Mouse (Mus musculus): ENCODE results near the gene Nt5dc3. TPM values are rescaled to one million over a fixed set of nuclear protein-coding genes. Genes with fewer than 3 reads are reported as not detected.

The Nt5dc3 gene
- polyA plus RNA-seq, 1 experiment from 2014 or later: 1.7 TPM

DNA sequence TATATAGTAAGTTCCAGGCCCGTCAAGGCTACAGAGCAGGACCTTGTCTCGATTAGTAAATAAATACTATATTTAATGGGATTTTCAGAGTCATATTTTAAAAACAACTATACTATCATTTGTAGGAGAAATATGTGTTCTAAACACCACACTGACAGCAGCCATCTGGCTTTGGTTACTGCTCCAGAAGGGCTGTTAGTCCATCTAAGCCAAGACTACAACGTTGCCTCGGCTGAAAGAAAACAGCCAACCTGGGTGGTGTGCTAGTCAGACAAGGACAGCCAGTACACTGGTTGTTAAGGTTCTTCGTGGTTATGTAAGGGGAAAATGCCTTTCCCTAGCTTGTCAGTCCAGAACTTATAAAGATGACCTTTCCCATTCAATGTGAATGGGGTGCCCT, 63.9 kb downstream of the Nt5dc3 start:
- Histone ChIP-seq H3K36me3 (ENCODE audit: control insufficient read depth, insufficient read depth, low read length) (no peaks in the 10 kb centered on the region), H3K27me3 (ENCODE audit: control insufficient read depth, insufficient read depth, low read length) (no peaks in the 10 kb centered on the region), H3K4me3 (ENCODE audit: low read depth, low read length) (no peak overlapping the region), H3K4me1 (ENCODE audit: control insufficient read depth, insufficient read depth, low read length) (no peaks in the 10 kb centered on the region), H3K9ac (ENCODE audit: low read length) (no peak overlapping the region), H3K4me2 (no peak overlapping the region), H3K27ac (ENCODE audit: low read depth, low read length) (no peak overlapping the region), H3K9me3 (ENCODE audit: control insufficient read depth, low read length) (no peaks in the 10 kb centered on the region)
- no peak for DNase-seq (ENCODE audit: low spot score, missing footprints)
- 94% methylated on average over 5 of the region's 5 CpGs for WGBS
- no peak for ATAC-seq (ENCODE audit: low FRiP score)

DNA sequence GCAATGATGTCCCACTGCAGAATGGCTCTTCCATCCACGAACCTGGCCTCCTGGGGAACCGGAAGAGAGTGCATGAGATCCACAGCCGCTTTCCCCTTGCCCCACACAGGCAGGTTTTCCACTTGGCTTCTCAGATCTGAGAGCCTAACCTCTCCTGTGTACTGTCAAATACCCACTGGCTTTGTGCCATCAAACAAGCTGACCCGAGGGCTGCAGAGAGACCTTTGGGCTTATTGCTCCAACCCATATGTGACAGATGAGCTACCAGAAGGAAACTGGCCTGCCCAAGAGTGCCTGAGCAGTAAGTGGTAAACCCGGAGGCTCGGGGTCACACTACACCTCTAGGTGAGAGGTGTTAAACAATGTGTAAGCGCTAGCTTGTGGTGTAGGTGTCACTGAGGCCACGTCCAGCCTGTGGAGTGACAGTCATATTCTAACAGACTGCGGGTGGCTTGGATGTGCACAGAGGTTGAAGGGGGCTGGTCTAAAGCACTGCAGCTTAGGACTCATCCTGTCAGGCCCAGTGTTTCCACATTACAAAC, 68.2 kb downstream of the Nt5dc3 start:
- Histone ChIP-seq H3K4me3 (ENCODE audit: low read depth, low read length) (no peak overlapping the region), H3K4me2 (no peak overlapping the region), H3K27ac (ENCODE audit: low read depth, low read length) (no peak overlapping the region), H3K9ac (ENCODE audit: low read length) (no peak overlapping the region), H3K36me3 (ENCODE audit: control insufficient read depth, insufficient read depth, low read length) (no peaks in the 10 kb centered on the region), H3K27me3 (ENCODE audit: control insufficient read depth, insufficient read depth, low read length) (no peaks in the 10 kb centered on the region), H3K9me3 (ENCODE audit: control insufficient read depth, low read length) (no peaks in the 10 kb centered on the region), H3K4me1 (ENCODE audit: control insufficient read depth, insufficient read depth, low read length) (no peaks in the 10 kb centered on the region)
- 86% methylated on average over 9 of the region's 9 CpGs for WGBS
- ATAC-seq (ENCODE audit: low FRiP score): no peak
- no peak for DNase-seq (ENCODE audit: low spot score, missing footprints)

DNA sequence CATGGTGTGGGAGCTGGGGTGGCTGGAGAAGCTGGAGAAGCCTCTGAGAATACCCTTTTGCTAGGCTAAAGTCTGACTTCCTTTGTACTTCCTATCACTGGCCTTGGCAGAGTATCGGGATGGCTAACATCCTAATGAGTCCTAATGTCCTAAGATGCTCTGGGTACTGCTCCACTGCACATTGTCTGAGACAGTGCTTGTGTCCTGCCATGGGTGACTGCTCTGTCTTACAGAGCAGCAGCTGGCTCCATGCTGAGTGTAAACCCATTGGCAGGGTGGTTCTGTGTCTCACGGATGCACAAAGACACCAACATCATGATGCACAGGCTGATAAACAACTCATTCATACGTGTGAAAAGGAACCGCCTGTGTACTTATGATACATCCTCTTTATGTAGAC, 70.3 kb downstream of the Nt5dc3 start:
- Histone ChIP-seq H3K36me3 (ENCODE audit: control insufficient read depth, insufficient read depth, low read length) (no peaks in the 10 kb centered on the region), H3K4me2 (no peak overlapping the region), H3K4me1 (ENCODE audit: control insufficient read depth, insufficient read depth, low read length) (no peaks in the 10 kb centered on the region), H3K9me3 (ENCODE audit: control insufficient read depth, low read length) (no peaks in the 10 kb centered on the region), H3K27me3 (ENCODE audit: control insufficient read depth, insufficient read depth, low read length) (no peaks in the 10 kb centered on the region), H3K27ac (ENCODE audit: low read depth, low read length) (no peak overlapping the region), H3K9ac (ENCODE audit: low read length) (no peak overlapping the region), H3K4me3 (ENCODE audit: low read depth, low read length) (no peak overlapping the region)
- DNase-seq (ENCODE audit: low spot score, missing footprints): no peak
- 80% methylated on average over 4 of the region's 4 CpGs for WGBS
- ATAC-seq (ENCODE audit: low FRiP score): no peak

DNA sequence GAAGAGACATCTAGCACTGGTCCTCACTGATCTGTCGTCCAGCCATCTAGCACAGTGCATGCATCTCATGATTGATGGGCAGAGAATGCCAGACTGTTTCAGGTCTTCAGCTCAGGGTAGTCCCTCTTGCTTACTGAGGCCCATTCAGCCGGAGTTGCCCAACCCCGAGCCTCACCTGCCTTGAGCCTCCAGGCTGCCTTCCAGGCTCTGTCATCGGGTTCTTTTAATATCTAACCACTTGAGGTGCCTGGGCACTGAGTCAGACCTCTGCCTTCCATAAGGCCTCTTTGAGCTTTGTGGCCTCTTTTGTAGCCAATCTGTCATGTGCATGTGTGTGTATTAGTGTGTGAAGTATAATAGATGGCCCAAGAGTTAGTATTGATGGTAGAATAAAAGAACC, 70.7 kb downstream of the Nt5dc3 start:
- no peaks in the 10 kb centered on the region for H3K36me3 ChIP-seq (ENCODE audit: control insufficient read depth, insufficient read depth, low read length)

DNA sequence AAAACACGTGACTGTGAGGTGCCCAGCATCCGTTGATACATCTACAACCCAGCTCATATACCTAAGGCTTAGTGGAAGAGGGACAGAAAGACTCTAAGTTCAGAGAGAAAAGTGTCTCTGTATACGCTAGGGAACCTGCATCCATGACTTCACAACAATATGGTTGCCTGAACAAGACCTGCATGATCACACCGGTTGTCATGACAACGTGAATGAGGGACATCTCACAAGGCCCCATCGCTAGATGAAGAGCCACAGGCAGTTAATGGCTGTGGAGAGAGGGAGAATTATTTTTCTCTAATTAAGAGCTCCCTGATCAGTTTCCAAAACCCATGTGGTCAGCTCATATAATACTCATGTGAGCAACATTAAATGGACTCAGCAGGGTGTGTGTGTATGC, 73.4 kb downstream of the Nt5dc3 start:
- H3K36me3 ChIP-seq (ENCODE audit: control insufficient read depth, insufficient read depth, low read length): no peaks in the 10 kb centered on the region
- H3K9me3 ChIP-seq (ENCODE audit: control insufficient read depth, low read length): no peaks in the 10 kb centered on the region
- ATAC-seq (ENCODE audit: low FRiP score) (no peak), DNase-seq (ENCODE audit: low spot score, missing footprints) (no peak)
- no peaks in the 10 kb centered on the region for H3K27me3 ChIP-seq (ENCODE audit: control insufficient read depth, insufficient read depth, low read length)
- H3K27ac ChIP-seq (ENCODE audit: low read depth, low read length): no peak overlapping the region
- no peaks in the 10 kb centered on the region for H3K4me1 ChIP-seq (ENCODE audit: control insufficient read depth, insufficient read depth, low read length)
- no peak overlapping the region for H3K9ac ChIP-seq (ENCODE audit: low read length)
- H3K4me3 ChIP-seq (ENCODE audit: low read depth, low read length): no peak overlapping the region
- no peak overlapping the region for H3K4me2 ChIP-seq
- WGBS: 84% methylated on average over 6 of the region's 6 CpGs

More for the DNA sequence above, 70.7 kb downstream of the Nt5dc3 start:
- Histone ChIP-seq H3K4me3 (ENCODE audit: low read depth, low read length) (no peak overlapping the region), H3K4me1 (ENCODE audit: control insufficient read depth, insufficient read depth, low read length) (no peaks in the 10 kb centered on the region), H3K27me3 (ENCODE audit: control insufficient read depth, insufficient read depth, low read length) (no peaks in the 10 kb centered on the region), H3K9ac (ENCODE audit: low read length) (no peak overlapping the region), H3K27ac (ENCODE audit: low read depth, low read length) (no peak overlapping the region), H3K9me3 (ENCODE audit: control insufficient read depth, low read length) (no peaks in the 10 kb centered on the region), H3K4me2 (no peak overlapping the region)
- DNase-seq (ENCODE audit: low spot score, missing footprints): no peak
- ATAC-seq (ENCODE audit: low FRiP score): no peak
- 89% methylated on average over 4 of the region's 4 CpGs for WGBS

DNA sequence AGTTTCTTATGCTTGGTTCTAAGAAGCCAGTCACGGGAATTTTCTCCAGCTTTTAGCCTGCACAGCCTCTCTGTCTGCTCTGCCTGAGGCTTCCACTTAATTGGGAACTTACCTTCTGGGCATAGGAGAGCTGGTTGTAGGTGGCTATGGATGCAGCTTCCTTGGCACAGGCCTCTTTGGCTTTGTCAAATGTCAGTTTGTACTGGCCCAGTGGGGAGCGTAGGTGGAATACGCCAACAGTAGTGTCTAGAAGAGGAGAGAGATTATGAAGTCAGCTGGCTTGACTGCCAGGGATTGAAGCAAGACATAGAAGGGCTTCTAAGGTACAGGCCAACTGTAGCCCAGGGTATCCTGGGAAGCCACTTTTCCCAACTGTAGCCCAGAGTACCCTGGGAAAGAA, 74.6 kb downstream of the Nt5dc3 start:
- H3K27me3 ChIP-seq (ENCODE audit: control insufficient read depth, insufficient read depth, low read length): no peaks in the 10 kb centered on the region
- no peak overlapping the region for H3K27ac ChIP-seq (ENCODE audit: low read depth, low read length)
- no peak overlapping the region for H3K4me3 ChIP-seq (ENCODE audit: low read depth, low read length)
- H3K36me3 ChIP-seq (ENCODE audit: control insufficient read depth, insufficient read depth, low read length): no peaks in the 10 kb centered on the region
- no peaks in the 10 kb centered on the region for H3K9me3 ChIP-seq (ENCODE audit: control insufficient read depth, low read length)
- no peak overlapping the region for H3K9ac ChIP-seq (ENCODE audit: low read length)
- H3K4me1 ChIP-seq (ENCODE audit: control insufficient read depth, insufficient read depth, low read length): no peaks in the 10 kb centered on the region
- WGBS: 86% methylated on average over 3 of the region's 3 CpGs
- no peak for ATAC-seq (ENCODE audit: low FRiP score)
- H3K4me2 ChIP-seq: no peak overlapping the region
- no peak for DNase-seq (ENCODE audit: low spot score, missing footprints)

DNA sequence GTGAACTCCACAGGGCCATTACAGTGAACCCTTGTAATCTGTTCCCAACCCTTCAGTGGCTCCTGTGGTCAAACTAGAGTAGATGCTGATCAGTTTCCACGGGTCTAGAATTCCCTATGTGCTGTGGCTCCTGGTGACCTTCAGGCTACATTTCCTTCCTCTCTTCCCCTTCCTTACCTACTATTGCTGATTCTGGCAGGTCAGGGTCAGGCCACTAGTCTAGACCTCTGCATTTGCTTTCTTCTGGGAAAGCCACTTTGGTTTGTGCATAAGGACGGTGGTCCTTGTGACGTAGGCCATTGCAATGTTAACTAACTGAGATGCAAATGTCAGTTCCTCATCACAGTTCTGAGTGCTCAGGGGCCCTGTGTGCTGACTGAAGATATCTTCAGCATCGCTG, 81.6 kb downstream of the Nt5dc3 start:
- H3K9me3 ChIP-seq (ENCODE audit: control insufficient read depth, low read length): no peaks in the 10 kb centered on the region
- no peaks in the 10 kb centered on the region for H3K36me3 ChIP-seq (ENCODE audit: control insufficient read depth, insufficient read depth, low read length)
- H3K27me3 ChIP-seq (ENCODE audit: control insufficient read depth, insufficient read depth, low read length): no peaks in the 10 kb centered on the region
- WGBS: 72% methylated on average over 4 of the region's 4 CpGs
- no peak for ATAC-seq (ENCODE audit: low FRiP score)
- H3K4me3 ChIP-seq (ENCODE audit: low read depth, low read length): no peak overlapping the region
- H3K9ac ChIP-seq (ENCODE audit: low read length): no peak overlapping the region
- no peak overlapping the region for H3K27ac ChIP-seq (ENCODE audit: low read depth, low read length)
- no peaks in the 10 kb centered on the region for H3K4me1 ChIP-seq (ENCODE audit: control insufficient read depth, insufficient read depth, low read length)
- no peak for DNase-seq (ENCODE audit: low spot score, missing footprints)
- no peak overlapping the region for H3K4me2 ChIP-seq

DNA sequence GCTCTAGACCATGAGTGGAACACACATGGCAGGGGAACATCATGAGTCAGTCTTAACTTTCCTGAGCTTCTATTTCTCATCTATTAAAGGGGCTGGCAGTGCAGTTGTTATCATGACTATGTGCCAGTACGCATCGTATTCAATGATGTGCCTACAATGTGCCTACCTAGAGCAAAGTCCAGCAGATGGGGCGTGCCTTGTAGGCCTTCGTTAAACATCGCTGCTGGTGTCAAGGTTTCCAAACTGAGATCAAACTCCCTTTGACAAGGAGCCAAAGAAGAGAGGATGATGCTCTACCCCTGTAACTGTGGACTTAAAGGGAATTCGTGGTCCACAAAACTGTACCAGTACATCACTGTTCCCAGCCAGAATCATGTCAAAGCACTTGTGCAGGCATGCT, 83.7 kb downstream of the Nt5dc3 start:
- no peaks in the 10 kb centered on the region for H3K27me3 ChIP-seq (ENCODE audit: control insufficient read depth, insufficient read depth, low read length)
- H3K9ac ChIP-seq (ENCODE audit: low read length): no peak overlapping the region
- no peaks in the 10 kb centered on the region for H3K9me3 ChIP-seq (ENCODE audit: control insufficient read depth, low read length)
- no peak overlapping the region for H3K4me2 ChIP-seq
- 90% methylated on average over 6 of the region's 6 CpGs for WGBS
- H3K36me3 ChIP-seq (ENCODE audit: control insufficient read depth, insufficient read depth, low read length): no peaks in the 10 kb centered on the region
- no peaks in the 10 kb centered on the region for H3K4me1 ChIP-seq (ENCODE audit: control insufficient read depth, insufficient read depth, low read length)
- H3K27ac ChIP-seq (ENCODE audit: low read depth, low read length): no peak overlapping the region
- H3K4me3 ChIP-seq (ENCODE audit: low read depth, low read length): no peak overlapping the region
- DNase-seq (ENCODE audit: low spot score, missing footprints) (no peak), ATAC-seq (ENCODE audit: low FRiP score) (no peak)

DNA sequence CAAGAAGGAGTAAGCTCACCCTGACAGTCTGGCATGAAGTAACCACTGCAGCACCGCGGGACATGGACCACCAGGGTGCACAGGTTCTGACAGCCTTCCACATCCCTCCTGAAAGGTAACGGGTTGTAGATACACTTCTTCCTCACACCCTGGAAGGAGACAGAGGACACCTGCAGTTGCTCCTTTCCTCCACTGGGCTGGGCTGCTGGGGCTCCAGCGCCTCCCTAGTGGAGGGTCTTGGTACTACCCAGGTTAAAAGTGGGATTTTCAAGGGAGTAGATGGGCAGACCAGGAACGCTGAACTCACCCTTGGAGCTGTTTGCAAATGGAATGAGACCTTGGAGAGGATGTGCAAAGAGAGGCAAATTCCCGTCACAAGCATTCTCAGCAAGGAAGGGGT, 84.6 kb downstream of the Nt5dc3 start:
- ATAC-seq (ENCODE audit: low FRiP score) (no peak), DNase-seq (ENCODE audit: low spot score, missing footprints) (no peak)
- Histone ChIP-seq H3K9ac (ENCODE audit: low read length) (no peak overlapping the region), H3K4me2 (no peak overlapping the region), H3K36me3 (ENCODE audit: control insufficient read depth, insufficient read depth, low read length) (no peaks in the 10 kb centered on the region), H3K4me3 (ENCODE audit: low read depth, low read length) (no peak overlapping the region), H3K27ac (ENCODE audit: low read depth, low read length) (no peak overlapping the region), H3K4me1 (ENCODE audit: control insufficient read depth, insufficient read depth, low read length) (no peaks in the 10 kb centered on the region), H3K27me3 (ENCODE audit: control insufficient read depth, insufficient read depth, low read length) (no peaks in the 10 kb centered on the region), H3K9me3 (ENCODE audit: control insufficient read depth, low read length) (no peaks in the 10 kb centered on the region)
- 87% methylated on average over 6 of the region's 6 CpGs for WGBS

DNA sequence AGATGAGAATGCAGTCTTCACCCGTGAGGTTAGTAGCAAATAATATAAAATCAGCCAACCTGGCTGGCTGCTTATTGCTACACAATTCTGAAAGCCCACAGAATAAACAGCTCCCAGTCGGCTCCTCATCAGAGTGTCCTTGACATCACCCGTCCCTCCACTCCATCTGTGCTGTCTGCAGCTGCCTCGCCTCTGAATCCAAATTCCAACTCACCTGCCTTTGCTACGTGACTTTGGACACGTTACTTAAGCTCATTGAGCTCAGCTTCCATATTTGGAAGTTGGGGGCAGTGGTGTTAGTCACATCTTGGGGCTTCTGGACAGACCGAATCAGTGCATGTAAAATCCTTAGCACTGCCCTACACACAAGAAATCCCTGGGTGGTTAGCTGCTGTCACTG, 93.3 kb downstream of the Nt5dc3 start:
- 89% methylated on average over 7 of the region's 7 CpGs for WGBS
- Histone ChIP-seq H3K4me3 (ENCODE audit: low read depth, low read length) (no peak overlapping the region), H3K4me1 (ENCODE audit: control insufficient read depth, insufficient read depth, low read length) (no peaks in the 10 kb centered on the region), H3K9ac (ENCODE audit: low read length) (no peak overlapping the region), H3K9me3 (ENCODE audit: control insufficient read depth, low read length) (no peaks in the 10 kb centered on the region), H3K27me3 (ENCODE audit: control insufficient read depth, insufficient read depth, low read length) (no peaks in the 10 kb centered on the region), H3K27ac (ENCODE audit: low read depth, low read length) (no peak overlapping the region), H3K4me2 (no peak overlapping the region), H3K36me3 (ENCODE audit: control insufficient read depth, insufficient read depth, low read length) (no peaks in the 10 kb centered on the region)
- ATAC-seq (ENCODE audit: low FRiP score) (no peak), DNase-seq (ENCODE audit: low spot score, missing footprints) (no peak)

All from midbrain, embryonic 11.5 days (tissue).